Mouse (Mus musculus) spleen, adult 2 months (tissue): ENCODE results near the gene Car4.

ENCODE experiments used
- CTCF ChIP-seq: fragments of 200-500 bp; IDR thresholded peaks from 2 replicates; pipeline ENCODE4 v1.5.1; 2011; ENCODE audit warnings: mild to moderate bottlenecking, inconsistent platforms; ENCODE audit not compliant: insufficient read depth, insufficient read length, insufficient replicate concordance; ENCODE audit errors: extremely low read depth
- POLR2A ChIP-seq: fragments of 200-500 bp; IDR thresholded peaks from 2 replicates; pipeline ENCODE4 v1.6.1; 2011; ENCODE audit warnings: low read depth, low read length, inconsistent platforms

- TF ChIP-seq CTCF, result no peak
- no peak for TF ChIP-seq POLR2A
Measured at GRCm38 (mm10) chr11:84978113-84978512, 20.5 kb downstream of the Car4 start.
